Mouse (Mus musculus) spleen, adult 18-20 months (tissue): ENCODE results near the gene Cyp24a1.

Experiments used
- DNase-seq, 2 experiments: peaks; one replicate each; pipeline ENCODE4 v3.0.0; 2022; ENCODE audit warnings: mixed read lengths in 2 of 2

Gene Cyp24a1

GRCm38 (mm10) chr2:170497091-170497566 lies at the start of gene Cyp24a1:
Gene Cyp24a1, minus strand, starts transcription at chr2:170497145.
- no peak for DNase-seq

- DNase-seq: no peak
Measured at GRCm38 (mm10) chr2:170545745-170546144, 48.8 kb upstream of the Cyp24a1 start.

- no peak for DNase-seq
Measured at GRCm38 (mm10) chr2:170544950-170545349, 48.0 kb upstream of the Cyp24a1 start.

GRCm38 (mm10) chr2:170544159-170544558 lies 47.2 kb upstream of the Cyp24a1 start:
- DNase-seq: no peak

GRCm38 (mm10) chr2:170543625-170544024 lies 46.7 kb upstream of the Cyp24a1 start:
- no peak for DNase-seq

- DNase-seq: no peak
Measured at GRCm38 (mm10) chr2:170539211-170539610, 42.3 kb upstream of the Cyp24a1 start.

GRCm38 (mm10) chr2:170535841-170536240 lies 38.9 kb upstream of the Cyp24a1 start:
- no peak for DNase-seq

- DNase-seq: no peak
Measured at GRCm38 (mm10) chr2:170534803-170535174, 37.8 kb upstream of the Cyp24a1 start.

- no peak for DNase-seq
Measured at GRCm38 (mm10) chr2:170534116-170534802, 37.3 kb upstream of the Cyp24a1 start.

GRCm38 (mm10) chr2:170530256-170530655 lies 33.3 kb upstream of the Cyp24a1 start:
- no peak for DNase-seq

GRCm38 (mm10) chr2:170529766-170530165 lies 32.8 kb upstream of the Cyp24a1 start:
- no peak for DNase-seq

GRCm38 (mm10) chr2:170528061-170528460 lies 31.1 kb upstream of the Cyp24a1 start:
- no peak for DNase-seq

GRCm38 (mm10) chr2:170526513-170526912 lies 29.6 kb upstream of the Cyp24a1 start:
- no peak for DNase-seq

- peak in 1 of 2 experiments; percentile 26 for DNase-seq
Measured at GRCm38 (mm10) chr2:170520321-170520971, 23.5 kb upstream of the Cyp24a1 start.

- DNase-seq: no peak
Measured at GRCm38 (mm10) chr2:170513756-170514155, 16.8 kb upstream of the Cyp24a1 start.

- DNase-seq: peak; percentile 75 to 89
Measured at GRCm38 (mm10) chr2:170511073-170511891, 14.3 kb upstream of the Cyp24a1 start.

GRCm38 (mm10) chr2:170508821-170509220 lies 11.9 kb upstream of the Cyp24a1 start:
- peak; percentile 54 to 85 for DNase-seq

- DNase-seq: peak; percentile 41 to 74
Measured at GRCm38 (mm10) chr2:170507734-170508133, 10.8 kb upstream of the Cyp24a1 start.

- no peak for DNase-seq
Measured at GRCm38 (mm10) chr2:170503983-170504382, 7.0 kb upstream of the Cyp24a1 start.

- DNase-seq: no peak
Measured at GRCm38 (mm10) chr2:170503343-170503742, 6.4 kb upstream of the Cyp24a1 start.

GRCm38 (mm10) chr2:170498011-170498410 lies 1.1 kb upstream of the Cyp24a1 start:
- no peak for DNase-seq

GRCm38 (mm10) chr2:170496154-170496930 lies 603 bp downstream of the Cyp24a1 start, which contains the start of gene Pfdn4:
Gene Pfdn4, plus strand, starts transcription at chr2:170496428.
- DNase-seq: no peak
